Mouse (Mus musculus): ENCODE data around the gene Eif2s3y.

Gene Eif2s3y

GRCm38 (mm10) chrY:1009882-1010751 is at the start of gene Eif2s3y:
TSS of gene Eif2s3y (plus strand) at chrY:1010543.
- peak; percentile 38 for DNase-seq (ENCODE audit: low read depth, low spot score)
